Mouse (Mus musculus) kidney, adult 10 weeks (tissue): ENCODE data around the gene Dlg3. TPM values are rescaled to one million over a fixed set of nuclear protein-coding genes. Genes with fewer than 3 reads are reported as not detected.

Experiments
- polyA plus RNA-seq: library from polyadenylated mRNA; stranded (reverse); fragments of 350-450 nt; fragmentation: Illumina TruSeq; extraction: RNeasy Lipid Tissue Mini Kit (QIAGEN cat#74804); gene quantifications from one replicate; pipeline ENCODE4 v1.2.3, GENCODE M21; 2014; ENCODE audit warnings: low read depth, low replicate concordance

Dlg3 gene
- 21.2 TPM for polyA plus RNA-seq

DNA sequence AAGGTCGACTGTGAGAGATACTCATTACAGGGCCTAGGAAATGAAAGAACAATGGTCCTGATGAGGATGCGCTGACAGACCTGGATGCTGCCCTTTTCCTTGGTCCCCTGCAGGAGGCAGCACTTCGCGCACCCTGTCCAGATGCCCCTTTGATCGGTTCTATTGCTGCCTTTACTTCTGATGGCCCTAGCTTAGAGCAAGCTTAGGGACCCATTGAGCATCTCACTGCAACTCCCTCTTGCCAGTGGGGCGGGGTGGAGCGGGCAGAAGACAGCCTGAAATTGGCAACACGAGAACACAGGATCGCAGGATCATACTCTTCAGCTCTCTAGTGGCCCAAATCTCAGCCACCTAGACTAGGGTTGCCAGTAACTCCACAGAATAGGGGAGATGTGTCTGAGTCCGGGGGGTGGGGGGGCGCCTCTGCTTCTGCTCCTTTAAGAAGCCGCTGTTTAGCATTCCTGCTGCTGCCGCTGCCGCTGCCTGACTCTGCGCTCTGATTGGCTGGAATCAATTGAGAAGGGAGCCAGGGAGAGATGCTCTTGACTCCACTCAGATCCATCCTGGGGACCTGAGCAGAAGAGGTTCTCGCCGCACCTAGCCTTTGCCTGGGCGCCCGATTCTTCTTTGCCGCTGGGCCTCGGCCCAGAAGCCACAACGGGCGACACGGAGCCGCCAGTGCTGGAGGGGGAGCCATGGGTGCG lies at the start of gene Dlg3:
Gene Dlg3 (plus strand): TSS at position 542 of the 704 bp plus-strand sequence.

DNA sequence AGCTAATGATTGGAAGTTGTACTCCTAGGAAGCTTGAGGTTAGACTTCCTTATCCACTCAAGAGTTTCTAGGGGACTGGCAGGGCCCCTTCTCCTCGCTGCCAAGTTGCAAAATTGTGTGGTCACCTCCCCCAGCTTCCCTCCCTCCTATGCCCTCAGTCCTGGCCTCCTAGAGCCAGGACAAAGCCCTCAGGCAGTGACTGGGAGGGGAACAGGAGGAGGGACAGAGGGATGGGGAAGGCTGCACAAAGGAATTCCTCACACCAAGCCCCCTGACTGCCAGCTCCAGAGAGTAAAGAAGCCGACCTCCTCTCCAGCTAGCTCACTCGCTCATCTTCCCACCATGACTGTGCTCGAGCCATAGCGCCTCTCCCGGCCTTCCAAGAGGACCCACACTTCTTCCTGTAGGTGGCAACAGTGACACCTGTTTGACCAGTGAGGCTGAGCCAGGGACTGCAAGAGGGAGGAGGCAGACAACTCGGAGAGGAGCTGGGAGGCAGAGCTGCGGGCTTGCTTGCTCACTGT lies 37.8 kb upstream of the Dlg3 start, which contains the start of gene Gdpd2:
Gene Gdpd2 (plus strand): TSS at position 209 of the 524 bp plus-strand sequence.

Other genes starting within 250 kb of the Dlg3 start
- gene Dgat2l6, start 242.9 kb upstream of the Dlg3 start, polyA plus RNA-seq, result not detected
- not detected for gene Awat1, start 195.5 kb upstream of the Dlg3 start, polyA plus RNA-seq
- gene P2ry4, start 172.9 kb upstream of the Dlg3 start, polyA plus RNA-seq, result not detected
- not detected for gene Arr3, start 162.2 kb upstream of the Dlg3 start, polyA plus RNA-seq
- gene Kif4, start 142.0 kb upstream of the Dlg3 start, polyA plus RNA-seq, result 0.16 TPM
- 73.7 TPM for gene Pdzd11, start 141.2 kb upstream of the Dlg3 start, polyA plus RNA-seq
- 0.69 TPM for gene Gdpd2, start 37.8 kb upstream of the Dlg3 start, polyA plus RNA-seq